Mouse (Mus musculus): ENCODE results near the gene Pspc1.
"Not testable (repeated sequence)": the region's sequence is repeated elsewhere in the genome, so short reads cannot be mapped to it uniquely, and the experiment has no call there.

Gene Pspc1

DNA sequence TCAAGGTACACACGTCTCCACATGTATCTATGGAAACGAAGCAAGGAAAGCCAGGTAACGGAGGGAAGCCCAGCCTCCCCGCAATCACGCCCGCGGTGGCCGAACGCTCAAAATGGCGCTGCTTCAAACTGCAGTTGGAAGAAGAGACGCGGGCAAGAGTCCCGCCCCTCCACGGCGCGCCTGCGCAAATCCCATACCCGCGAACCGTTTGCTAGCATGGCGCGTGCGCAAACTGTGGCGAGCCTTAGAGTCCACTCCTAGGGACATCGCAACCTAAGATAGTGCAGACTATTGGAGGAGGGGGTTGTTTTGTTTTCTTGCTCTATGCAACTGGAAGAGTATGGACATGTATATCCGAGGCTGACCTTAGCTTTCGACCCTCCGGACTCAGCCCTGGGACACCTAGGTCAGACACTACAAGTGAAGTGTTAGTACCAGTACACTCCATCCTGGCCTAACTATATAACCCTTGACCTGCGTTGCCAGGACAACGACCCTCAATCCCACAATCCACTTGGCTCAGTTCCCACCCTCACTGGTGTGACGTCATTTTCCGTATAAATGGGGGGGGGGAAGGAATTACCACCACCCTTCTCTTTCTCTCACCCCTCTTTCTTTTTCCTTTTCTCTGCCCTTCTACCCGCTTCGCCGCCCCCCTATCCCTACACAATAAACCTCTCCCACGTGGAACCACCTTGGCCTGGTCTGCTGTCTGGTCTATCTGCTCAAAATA, at the start of gene Pspc1:
Gene Pspc1 (minus strand): TSS at position 117 of the 733 bp plus-strand sequence.
- DNase-seq = peak; percentile 98

DNA sequence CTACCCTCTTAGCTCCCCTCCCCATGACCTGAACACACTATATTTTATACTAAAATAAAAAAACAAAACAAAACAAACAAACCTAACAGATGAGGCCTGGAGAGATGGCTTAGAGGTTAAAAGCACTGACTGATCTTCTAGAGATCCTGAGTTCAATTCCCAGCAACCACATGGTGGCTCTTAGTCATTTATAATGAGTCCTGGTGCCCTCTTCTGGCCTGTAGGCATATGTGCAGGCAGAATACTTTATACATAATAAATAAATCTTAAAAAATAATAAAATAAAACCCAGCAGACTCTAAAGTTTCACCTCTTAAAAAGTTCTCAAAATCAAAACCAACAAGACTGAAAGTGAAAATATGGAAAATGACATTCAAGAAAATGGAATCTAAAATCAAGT, 46.4 kb upstream of the Pspc1 start:
- no peak for DNase-seq

- no peak for DNase-seq
These were observed 39.5 kb upstream of the Pspc1 start for GRCm38 (mm10) chr14:56817616-56818015.

DNA sequence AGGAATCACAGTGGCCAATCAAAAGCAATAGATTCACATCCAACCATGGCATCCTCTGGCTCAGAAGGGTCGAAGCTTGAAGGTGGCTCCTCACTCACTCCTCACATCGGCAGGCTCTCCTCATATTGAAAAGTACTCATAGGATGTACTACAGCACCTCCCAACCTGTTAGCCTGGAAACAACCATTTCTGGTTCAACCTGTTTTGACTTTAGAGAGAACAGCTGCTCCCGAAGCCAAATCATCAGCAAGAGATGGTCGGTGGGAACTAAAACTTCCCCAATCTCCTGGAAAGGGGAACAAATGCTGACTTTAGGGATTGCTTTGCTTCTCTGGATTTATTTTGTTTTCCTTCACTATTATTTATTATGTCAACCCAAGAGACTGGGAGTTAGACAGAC, 39.0 kb upstream of the Pspc1 start:
- no peak for DNase-seq

GRCm38 (mm10) chr14:56816541-56816940, 38.4 kb upstream of the Pspc1 start:
- no peak for DNase-seq

DNA sequence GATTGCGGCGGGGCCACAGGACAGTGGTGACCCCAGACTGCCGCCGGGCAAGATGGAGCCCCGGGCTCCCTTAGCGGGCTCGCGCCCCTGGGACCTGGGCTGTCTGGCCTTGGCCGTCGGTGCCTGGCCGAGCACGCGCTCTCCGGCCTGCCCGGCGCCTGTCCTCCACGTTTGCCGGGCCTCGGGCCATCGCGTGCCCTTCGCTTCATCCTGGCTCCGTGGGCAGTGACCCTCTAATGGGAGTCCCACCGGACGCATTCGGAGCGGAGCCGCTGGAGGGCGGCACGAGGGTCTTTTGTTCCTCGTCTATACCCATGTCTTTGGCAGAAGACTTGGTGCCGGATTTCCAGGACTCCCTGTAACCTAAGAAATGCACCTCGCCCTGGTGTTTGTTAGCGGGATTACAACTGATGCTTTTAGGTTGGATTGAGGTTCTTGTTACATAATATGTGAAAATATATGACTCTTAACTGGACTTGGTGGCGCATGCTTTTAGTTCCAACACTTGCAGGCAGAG, 34.5 kb upstream of the Pspc1 start:
- peak; percentile 90 for DNase-seq

DNA sequence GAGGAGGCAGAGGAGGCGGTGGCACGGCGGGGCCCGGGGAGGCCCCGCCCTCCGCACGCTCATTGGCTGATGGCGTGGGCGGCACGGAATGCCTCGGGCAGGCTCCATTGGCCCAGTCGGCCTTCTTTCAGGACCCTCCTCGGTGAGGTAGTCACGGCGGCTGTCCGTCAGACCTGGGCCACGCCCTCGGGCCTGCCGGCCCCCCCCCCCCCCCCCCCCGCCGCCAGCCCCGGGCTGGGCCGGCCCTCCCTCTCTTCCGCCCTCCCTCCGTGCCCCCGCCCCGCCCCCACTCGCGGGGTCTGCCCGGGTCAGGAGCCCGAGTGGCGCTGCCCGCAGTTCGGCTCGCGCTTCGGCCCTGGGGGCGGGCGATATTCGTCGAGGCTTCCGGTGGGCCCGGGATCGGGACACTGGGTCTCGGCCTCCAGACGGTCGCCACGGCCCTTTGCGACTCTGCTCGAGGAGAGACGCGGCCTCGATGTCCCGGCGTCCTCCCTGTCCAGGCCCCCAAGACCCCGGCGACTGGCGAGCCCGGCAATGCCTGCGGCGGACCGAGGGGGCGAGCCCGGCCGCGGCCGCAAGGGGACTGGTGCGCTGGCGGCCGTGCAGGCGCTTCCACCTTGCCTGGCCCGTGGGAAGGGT, 33.7 kb upstream of the Pspc1 start, which contains the start of gene Zmym5:
Gene Zmym5 (minus strand): TSS at position 16 of the 639 bp plus-strand sequence.
- DNase-seq = peak; percentile 95

- DNase-seq = peak; percentile 58
These were observed 32.9 kb upstream of the Pspc1 start for GRCm38 (mm10) chr14:56810781-56811690.

GRCm38 (mm10) chr14:56793243-56793642, 15.1 kb upstream of the Pspc1 start:
- peak; percentile 51 for DNase-seq

DNA sequence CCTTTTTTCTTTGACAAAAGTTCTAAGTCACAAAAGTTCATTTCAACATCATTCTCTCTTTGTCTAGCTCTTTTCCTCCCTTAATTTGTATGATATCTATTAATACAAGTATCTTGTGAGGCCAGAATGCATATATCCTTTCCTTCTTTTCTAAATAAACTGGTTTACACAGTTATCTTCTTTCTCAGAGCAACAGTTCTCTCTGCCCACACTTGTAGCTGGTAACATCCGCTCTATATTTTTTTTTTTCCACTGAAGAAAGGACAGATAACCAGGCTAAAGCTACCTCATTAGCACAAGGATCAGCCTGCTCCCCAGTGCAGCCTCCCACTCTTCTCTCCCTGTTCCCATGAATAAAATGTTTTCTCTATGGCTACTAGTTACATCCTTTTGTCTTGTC, 6.5 kb upstream of the Pspc1 start:
- DNase-seq = no peak

GRCm38 (mm10) chr14:56778933-56779300, 801 bp upstream of the Pspc1 start:
- DNase-seq = no peak

- peak; percentile 80 for DNase-seq
These were observed 568 bp downstream of the Pspc1 start for GRCm38 (mm10) chr14:56777360-56778136.

- peak; percentile 5 for DNase-seq
These were observed 1.4 kb downstream of the Pspc1 start for GRCm38 (mm10) chr14:56776571-56777238.

DNA sequence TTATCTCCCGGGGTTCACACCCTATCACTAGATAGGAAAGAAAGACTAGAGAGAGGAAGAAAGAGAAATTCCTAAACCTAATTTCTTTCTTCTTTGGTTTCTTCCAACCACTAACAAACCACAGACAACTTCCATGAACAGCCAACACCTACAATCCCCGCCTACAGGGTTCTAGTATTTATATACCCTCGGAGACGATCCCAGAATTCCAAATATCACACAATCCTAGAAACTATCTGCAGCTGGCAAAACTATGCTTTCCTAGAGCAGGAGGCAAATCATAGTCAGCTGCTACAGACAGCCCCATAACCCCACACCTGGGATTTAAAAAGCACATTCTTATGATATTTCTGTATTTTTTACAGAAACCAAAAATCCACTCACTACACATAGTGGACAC, 2.7 kb downstream of the Pspc1 start:
- no peak for DNase-seq

DNA sequence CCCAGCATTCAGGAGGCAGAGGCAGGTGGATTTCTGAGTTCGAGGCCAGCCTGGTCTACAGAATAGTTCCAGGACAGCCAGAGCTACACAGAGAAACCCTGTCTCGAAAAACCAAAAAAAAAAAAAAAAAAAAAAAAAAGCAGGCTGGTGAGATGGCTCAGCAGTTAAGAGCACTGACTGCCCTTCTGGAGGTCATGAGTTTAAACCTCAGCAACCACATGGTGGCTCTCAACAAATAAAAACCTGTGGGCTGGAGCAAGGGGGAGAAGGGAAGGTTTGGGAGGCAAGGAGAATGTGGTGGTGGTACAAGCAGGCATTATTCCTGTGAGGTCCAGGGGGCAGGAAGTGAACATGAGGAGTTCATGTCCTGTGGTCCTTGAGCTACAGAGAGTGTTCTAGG, 11.7 kb downstream of the Pspc1 start:
- not testable (repeated sequence) for DNase-seq

GRCm38 (mm10) chr14:56765117-56765516, 13.0 kb downstream of the Pspc1 start:
- DNase-seq = not testable (repeated sequence)

- no peak for DNase-seq
These were observed 26.8 kb downstream of the Pspc1 start for GRCm38 (mm10) chr14:56751282-56751681.

DNA sequence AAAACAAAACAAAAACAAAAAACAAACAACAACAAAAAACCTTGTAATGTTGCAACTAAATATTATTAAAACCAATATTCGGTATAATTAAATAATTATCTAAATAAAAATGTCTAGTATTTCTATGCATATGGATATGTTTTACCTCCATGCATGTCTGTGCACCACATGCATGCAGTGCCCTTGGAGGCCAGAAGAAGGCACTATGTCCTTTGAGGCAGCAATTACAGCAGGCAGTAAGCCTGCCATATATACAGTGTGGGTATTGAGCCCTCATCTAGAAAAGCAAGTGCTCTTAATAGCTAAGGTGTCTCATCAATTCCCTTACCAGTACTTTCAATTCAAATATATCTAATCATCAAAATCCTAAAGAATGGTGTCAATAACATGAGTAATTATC, 37.9 kb downstream of the Pspc1 start:
- no peak for DNase-seq

DNA sequence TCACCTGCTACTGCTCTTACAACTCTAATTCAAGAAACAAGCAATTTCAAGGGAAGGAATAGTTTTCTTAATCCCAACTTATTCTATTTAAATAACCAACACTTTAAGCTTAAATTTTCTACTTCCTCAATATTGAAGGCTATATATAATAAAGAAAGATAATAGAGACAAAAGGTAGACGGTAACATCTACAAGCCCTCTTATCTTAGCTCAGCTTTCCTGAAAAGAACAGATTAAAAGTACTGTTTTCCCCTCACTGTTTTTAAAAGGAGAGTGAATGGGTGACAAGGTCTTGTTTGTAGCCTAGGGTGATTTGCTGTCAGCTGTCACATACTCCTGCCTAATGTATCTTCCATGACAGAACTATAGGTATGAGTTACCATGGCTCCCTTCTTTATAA, 51.6 kb downstream of the Pspc1 start:
- no peak for DNase-seq

DNA sequence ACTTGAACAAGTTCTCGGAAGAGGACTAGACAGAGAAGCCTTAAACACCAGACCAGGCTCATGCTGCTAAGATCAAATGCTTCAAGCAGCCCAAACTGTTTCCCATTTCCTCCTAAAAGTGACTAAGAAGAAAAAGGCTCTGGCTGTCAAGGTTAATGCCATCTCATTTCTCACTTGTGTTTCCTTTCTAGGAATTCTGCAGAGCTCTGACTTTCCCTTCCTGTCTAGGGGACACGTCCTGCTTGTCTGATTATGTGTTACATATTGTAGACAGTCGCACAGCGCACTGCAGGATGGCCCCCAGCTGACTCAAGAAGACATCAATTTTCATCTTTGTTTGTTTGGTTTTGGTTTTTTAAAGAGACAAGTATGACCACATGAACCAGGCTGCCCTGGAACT, 72.4 kb downstream of the Pspc1 start:
- peak; percentile 29 for DNase-seq

DNA sequence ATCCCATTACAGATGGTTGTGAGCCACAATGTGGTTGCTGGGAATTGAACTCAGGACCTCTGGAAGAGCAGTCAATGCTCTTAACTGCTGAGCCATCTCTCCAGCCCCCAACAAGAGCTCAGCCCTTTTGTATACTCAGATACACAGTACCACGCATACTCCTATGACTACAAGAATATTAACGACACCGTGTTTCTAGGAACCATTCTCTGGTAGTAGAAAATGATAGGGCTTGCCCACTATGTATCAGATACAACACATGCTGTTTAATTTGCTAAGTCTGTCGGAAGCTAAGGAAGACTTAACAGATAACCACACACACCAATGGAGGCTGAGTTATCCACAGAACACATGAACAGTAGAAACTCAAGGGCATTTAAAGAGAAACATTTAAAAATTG, 75.5 kb downstream of the Pspc1 start:
- DNase-seq = no peak

- DNase-seq = no peak
These were observed 80.3 kb downstream of the Pspc1 start for GRCm38 (mm10) chr14:56697836-56698235.

Measured in lung, postnatal 10 days (tissue).